Mouse (Mus musculus): ENCODE measurements at regions not wholly inside any gene's neighbourhood (a gene's known extent, or its start where the extent isn't known, plus 50 kb on each side); places are given as distances from the start of the nearest gene placed in this dataset.

- TF ChIP-seq EP300 (optimal IDR thresholded peaks at IDR 0.05), result no peak
- no peak for TF ChIP-seq CTCF (IDR thresholded peaks at IDR 0.05; ENCODE audit: low read depth)
Measured at GRCm38 (mm10) chr3:33306169-33306568, 163.1 kb upstream of the Pex5l start.

Measured in stomach, postnatal 0 days (tissue).